Mouse (Mus musculus) hindlimb bud, embryonic 11.5 days (tissue): Measurements from ENCODE around the gene Zfp341.

Source experiments
- DNase-seq: peaks from one replicate; pipeline ENCODE4 v3.0.0-alpha.2; 2012; ENCODE audit warnings: low read depth, low spot score; ENCODE audit errors: extremely low spot score

Zfp341 gene

DNA sequence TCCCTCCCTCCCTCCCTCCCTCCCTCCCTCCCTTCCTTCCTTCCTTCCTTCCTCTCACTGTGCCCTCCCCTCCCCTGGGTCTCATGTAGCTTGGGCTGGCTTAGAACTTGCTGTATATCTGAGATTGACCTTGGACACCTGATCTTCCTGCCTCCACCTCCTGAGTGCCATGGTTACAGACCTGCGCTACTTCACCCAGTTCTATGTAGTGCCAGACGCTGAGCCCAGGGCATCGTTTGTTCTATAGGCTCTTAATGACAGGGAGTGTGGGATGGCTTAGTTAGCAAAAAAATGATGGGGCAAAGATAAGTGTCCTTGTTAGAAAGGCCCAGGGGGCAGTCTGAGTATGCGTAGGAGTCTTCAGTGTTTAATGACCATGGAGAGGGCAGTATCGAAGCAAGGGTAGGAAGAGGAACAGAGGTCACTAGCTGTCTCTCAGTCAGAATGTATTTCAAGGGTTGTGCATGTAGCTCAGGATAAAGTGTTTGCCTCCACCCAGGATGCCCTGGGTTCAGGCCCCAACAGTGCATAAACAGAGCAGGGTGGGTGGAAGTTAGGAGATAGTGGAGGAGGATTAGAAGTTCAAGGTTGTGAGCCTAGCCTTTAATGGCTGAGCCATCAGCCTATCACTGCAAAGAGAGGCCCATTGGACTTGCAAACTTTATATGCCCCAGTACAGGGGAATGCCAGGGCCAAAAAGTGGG is 20.1 kb downstream of the Zfp341 start:
- no peak for DNase-seq

DNA sequence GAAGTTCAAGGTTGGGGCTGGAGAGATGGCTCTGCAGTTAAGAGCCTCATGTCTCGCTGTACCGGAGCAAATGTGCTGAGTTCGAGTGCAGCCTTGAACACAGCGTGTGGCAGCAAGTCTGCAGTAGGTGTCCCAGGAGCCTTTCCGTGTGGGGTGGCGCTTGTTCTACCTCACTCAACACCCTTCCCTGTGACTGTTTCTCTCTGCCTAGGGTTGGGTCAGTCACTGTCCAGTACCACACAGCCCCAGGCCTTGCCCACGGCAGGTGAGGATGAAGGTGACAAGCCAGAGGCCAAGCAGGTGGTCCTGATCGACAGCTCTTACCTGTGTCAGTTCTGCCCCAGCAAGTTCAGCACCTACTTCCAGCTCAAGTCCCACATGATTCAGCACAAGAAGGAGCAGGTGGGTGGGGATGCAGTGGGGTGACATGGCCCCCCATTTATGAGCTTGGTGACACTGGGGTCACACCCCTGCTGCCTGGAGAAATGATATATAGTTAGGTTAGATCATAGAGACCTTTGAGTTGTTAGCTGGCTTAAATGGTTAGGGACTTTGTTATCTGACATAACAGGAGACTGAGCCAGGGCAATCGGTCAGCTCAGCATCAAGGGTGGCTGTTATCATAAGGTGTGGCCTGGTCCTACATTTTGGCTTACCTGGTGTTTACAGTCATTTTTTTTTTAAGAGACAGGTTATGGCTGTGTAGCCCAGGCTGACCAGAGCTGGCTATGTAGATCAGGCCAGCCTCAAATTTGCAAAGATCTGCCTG is 21.0 kb downstream of the Zfp341 start:
- DNase-seq: no peak

GRCm38 (mm10) chr2:154635826-154636225 is 22.7 kb downstream of the Zfp341 start:
- no peak for DNase-seq

DNA sequence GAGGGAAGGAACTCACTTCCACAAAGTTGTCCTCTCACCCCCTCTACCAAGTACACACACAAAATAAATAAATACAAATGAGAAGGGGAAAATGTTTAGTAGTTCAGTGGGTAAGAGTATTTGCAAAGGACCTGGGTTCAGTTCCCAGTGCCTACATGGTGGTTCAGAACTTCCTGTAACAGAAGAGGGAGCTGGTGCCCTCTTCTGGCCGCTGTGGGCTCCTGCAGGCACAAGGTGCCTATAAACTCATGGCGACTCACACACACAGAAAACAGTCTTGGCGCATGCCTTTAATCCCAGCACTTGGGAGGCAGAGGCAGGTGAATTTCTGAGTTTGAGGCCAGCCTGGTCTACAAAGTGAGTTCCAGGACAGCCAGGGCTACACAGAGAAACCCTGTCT is 25.4 kb downstream of the Zfp341 start:
- DNase-seq: no peak

- DNase-seq: no peak
Observed at GRCm38 (mm10) chr2:154639115-154639514, 26.0 kb downstream of the Zfp341 start.

- no peak for DNase-seq
Observed at GRCm38 (mm10) chr2:154641176-154641575, 28.1 kb downstream of the Zfp341 start.

GRCm38 (mm10) chr2:154642005-154642459 is 28.9 kb downstream of the Zfp341 start:
- no peak for DNase-seq

DNA sequence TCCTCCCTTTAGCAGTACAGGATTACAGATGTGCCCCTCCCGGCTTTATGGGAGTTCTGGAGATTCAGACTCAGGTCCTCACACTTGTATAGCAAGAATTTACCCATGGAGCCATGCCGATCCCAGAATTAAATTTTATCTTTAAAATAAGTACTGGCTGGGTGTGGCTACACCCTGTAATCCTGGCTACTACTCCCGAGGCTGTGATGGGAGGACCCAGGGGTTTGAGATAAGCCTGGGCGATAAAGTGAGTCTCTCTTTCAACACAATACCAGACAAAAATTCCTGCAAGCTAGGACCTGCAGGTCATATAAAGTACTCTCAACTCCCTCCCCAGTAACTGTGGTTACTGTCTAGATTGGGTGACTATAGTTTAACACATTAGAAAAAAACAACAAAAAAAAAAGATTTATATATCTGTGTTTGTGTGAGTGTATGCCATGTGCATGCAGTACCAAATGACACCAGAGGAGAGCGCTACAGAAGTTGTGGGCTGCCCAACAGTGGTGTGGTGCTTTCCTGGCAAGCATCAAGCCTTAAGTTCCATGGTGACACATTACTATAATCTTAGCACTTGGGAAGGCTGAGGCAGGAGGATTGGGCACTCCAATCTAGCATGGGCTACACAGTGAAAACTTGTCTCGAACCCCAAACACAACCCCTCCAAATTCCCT is 29.8 kb downstream of the Zfp341 start:
- no peak for DNase-seq

DNA sequence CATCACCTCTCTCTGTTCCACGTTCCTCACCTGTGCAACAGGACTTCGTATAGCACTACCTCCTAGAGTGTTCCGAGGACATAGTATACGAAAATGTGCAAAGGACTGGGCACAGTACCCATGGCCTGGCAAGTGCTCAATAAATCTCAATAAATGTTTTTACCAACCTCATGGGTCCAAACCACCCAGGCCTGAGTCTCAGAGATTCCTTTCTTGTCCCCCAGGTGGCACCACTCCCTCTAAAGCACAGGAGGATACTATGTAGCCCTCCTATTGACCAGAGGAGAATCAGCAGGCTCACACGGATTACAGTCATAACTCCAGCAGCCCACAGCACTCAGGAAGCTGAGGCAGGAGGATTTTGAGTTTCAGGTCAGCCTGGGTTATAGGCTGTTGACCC is 33.5 kb downstream of the Zfp341 start:
- no peak for DNase-seq

DNA sequence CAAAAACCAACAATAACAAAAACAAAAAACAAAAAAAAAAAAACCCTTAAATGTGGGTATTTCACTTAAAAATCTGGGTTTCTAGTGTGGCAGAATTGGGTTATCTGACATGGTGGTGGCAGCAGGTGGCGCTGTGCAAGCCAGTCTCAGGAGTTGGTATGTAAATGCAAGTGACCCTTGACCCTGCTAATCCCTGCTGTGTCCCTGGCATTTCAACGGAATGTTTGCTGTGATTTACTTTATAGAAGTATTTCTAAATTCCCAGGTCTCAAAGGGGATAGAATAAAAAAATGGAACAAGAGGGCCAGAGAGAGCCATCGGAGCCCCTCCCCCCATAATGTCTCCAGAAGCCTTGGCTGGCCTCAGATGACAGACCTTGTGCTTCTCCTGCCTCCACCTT is 35.0 kb downstream of the Zfp341 start:
- peak; percentile 22 for DNase-seq

DNA sequence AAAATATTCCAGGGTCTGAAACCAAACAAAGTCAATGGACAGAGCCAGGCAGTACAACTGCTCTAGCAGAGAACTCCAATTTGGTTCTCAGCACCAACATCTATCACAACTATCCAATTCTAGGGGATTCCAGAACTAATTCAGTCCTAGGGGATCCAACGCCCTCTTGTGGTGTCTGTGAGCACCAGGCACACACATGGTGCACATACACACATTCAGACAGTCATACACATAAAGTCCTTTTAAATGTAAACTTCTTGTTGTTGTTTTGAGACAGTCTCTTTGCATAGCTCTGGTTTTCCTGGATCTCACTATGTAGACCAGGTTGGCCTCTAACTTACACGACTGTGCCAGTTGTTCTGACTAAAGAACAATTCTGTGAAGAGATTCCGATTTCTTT is 37.3 kb downstream of the Zfp341 start:
- no peak for DNase-seq

DNA sequence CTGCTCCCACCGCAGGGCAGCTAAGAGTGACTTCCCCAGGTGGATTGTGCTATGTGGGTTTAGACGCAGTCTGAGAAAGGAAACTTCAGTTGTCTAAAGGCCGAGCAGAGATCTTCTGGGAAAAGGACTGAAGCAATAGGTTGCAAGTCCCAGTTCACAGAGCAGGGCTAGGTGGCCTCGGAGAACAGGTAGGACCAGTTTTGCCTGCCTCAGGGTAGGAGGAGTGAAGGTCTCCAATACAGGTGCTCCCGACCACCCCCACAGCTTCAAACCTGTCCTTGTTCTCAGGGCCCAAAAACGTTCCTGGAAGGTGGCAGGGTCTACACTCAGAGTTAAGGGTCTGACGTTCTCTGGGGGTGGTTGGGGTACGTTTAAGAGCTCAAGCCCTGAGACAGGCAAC is 38.3 kb downstream of the Zfp341 start, which contains the start of gene Chmp4b:
TSS of gene Chmp4b (plus strand) at position 343 of the 400 bp plus-strand sequence.
- no peak for DNase-seq

GRCm38 (mm10) chr2:154654976-154655375 is 41.9 kb downstream of the Zfp341 start:
- no peak for DNase-seq

DNA sequence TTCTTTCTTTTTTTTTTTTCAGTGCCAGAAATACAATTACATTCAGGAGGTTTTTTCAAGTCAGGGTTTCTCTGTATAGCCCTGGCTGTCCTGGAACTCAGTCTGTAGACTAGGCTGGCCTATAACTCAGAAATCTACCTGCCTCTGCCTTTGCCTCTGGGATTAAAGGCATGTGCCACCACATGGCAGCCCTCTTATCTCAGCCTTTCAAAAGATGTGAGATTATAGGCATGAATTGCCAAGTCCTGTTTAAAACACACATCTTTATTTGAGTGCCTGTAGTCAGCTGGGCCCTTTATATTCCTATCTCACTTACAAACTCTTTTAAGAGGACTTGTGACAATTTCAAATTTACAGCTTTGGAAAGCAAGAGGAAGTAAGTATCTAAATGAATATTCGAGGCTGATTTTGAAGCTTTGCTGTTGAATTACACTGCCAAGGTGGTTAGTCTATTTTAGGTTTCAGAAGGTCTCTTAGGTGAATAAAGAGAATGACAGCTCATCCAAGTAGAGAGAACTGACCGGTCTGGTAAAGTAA is 42.8 kb downstream of the Zfp341 start:
- DNase-seq: no peak

DNA sequence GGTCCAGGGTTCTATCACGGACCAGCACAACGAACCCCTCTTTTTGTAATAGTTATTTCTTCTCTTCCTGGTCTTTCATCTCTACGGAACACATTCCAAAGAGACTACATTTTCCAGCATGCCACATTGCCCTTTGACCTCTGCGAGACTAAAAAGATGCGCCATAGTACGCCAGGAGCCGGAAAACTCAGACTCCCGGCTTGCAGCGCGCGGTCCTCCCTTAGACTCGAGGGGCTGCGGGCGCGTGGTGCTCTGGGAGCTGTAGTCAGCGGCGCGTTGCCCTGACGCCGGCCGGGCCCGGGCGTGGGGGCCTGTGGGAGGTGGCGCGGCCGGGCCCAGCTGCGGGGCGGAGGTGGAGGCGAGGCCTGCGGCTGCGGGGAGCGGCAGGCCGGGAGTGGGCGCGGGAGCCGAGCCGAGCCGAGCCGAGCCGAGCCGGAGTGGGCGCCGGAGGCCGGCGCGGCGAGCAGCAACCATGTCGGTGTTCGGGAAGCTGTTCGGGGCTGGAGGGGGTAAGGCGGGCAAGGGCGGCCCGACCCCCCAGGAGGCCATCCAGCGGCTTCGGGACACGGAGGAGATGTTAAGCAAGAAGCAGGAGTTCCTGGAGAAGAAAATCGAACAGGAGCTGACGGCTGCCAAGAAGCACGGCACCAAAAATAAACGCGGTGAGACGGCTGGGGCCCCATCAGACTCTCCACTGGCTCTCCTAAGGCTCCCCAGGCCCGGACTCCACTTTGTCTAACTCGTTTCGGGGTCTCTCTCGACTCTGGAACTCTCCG is 43.8 kb downstream of the Zfp341 start:
- DNase-seq: peak; percentile 95

GRCm38 (mm10) chr2:154657486-154658237 is 44.6 kb downstream of the Zfp341 start:
- no peak for DNase-seq

- DNase-seq: no peak
Observed at GRCm38 (mm10) chr2:154659070-154659469, 46.0 kb downstream of the Zfp341 start.

GRCm38 (mm10) chr2:154659531-154660074 is 46.5 kb downstream of the Zfp341 start:
- no peak for DNase-seq

- DNase-seq: no peak
Observed at GRCm38 (mm10) chr2:154668680-154669079, 55.6 kb downstream of the Zfp341 start.

DNA sequence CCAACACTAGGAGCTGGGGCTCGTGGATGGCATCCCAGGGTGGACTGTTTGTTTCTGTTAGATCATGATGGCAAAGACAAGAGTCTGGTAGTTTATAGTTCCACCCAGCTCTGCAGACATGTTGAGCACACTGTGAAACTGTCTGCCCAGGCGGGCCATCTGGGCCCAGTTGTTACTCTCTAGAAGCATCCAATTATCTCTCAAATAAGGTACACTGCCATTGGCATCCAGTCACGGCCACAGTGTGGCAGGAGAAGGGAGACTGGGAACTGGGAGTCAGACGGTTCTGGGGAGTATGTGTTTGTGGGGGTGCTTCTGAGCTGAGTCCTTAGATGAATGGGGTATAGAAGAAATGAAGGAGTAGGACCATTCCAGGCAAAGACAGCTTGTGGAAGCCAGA is 57.0 kb downstream of the Zfp341 start:
- no peak for DNase-seq
